Mouse (Mus musculus): ENCODE results near the gene Htr1f. TPM values are rescaled to one million over a fixed set of nuclear protein-coding genes. Genes with fewer than 3 reads are reported as not detected.
A peak's percentile ranks its signal among the peaks of the same experiment; 100 is the strongest.

The Htr1f gene
- polyA plus RNA-seq (2014; fragmentation: Nextera tagmentation; extraction: Ambion mirVana), result not detected in 2 replicates

GRCm38 (mm10) chr16:65105184-65105931 is at the start of gene Htr1f:
TSS of gene Htr1f (minus strand) at chr16:65105854.
- DNase-seq (peak; percentile 52), ATAC-seq (ENCODE audit: insufficient read depth) (peak; percentile 65; the same call in 1 of the 2 replicates)
- peak within 1 kb of the TSS; percentile 23; the same call in 1 of the 2 replicates for H3K9ac ChIP-seq
- 3% methylated on average over 40 of the region's 41 CpGs for WGBS
- H3K4me3 ChIP-seq (ENCODE audit: low read depth, low read length), result peak within 1 kb of the TSS; percentile 31
- H3K27me3 ChIP-seq (ENCODE audit: insufficient read depth, low read length), result peaks cover 17% of the 10 kb centered on the region; the same call in 1 of the 2 replicates
- no peak for TF ChIP-seq CTCF (IDR thresholded peaks at IDR 0.05; ENCODE audit: low read depth)
- H3K4me1 ChIP-seq (ENCODE audit: insufficient read depth), result no peaks in the 10 kb centered on the region
- H3K36me3 ChIP-seq (ENCODE audit: insufficient read depth), result no peaks in the 10 kb centered on the region
- H3K4me2 ChIP-seq, result peak within 1 kb of the TSS; percentile 72
- H3K9me3 ChIP-seq (ENCODE audit: low read depth, low read length), result no peaks in the 10 kb centered on the region
- no peak within 1 kb of the TSS for H3K27ac ChIP-seq (ENCODE audit: low read depth)

- Histone ChIP-seq H3K4me1 (ENCODE audit: insufficient read depth) (no peaks in the 10 kb centered on the region), H3K9me3 (ENCODE audit: low read depth, low read length) (no peaks in the 10 kb centered on the region), H3K9ac (no peak overlapping the region), H3K4me3 (ENCODE audit: low read depth, low read length) (no peak overlapping the region), H3K27ac (ENCODE audit: low read depth) (no peak overlapping the region), H3K4me2 (no peak overlapping the region), H3K27me3 (ENCODE audit: insufficient read depth, low read length) (no peaks in the 10 kb centered on the region), H3K36me3 (ENCODE audit: insufficient read depth) (no peaks in the 10 kb centered on the region)
- no peak for ATAC-seq (ENCODE audit: insufficient read depth)
- WGBS, result 58% methylated on average over 2 of the region's 2 CpGs
- no peak for DNase-seq
- no peak for TF ChIP-seq CTCF (IDR thresholded peaks at IDR 0.05; ENCODE audit: low read depth)
Observed at GRCm38 (mm10) chr16:65139771-65140170, 34.1 kb upstream of the Htr1f start.

- H3K4me3 ChIP-seq (ENCODE audit: low read depth, low read length), result no peak overlapping the region
- H3K27me3 ChIP-seq (ENCODE audit: insufficient read depth, low read length), result no peaks in the 10 kb centered on the region
- DNase-seq, result no peak
- TF ChIP-seq CTCF (IDR thresholded peaks at IDR 0.05; ENCODE audit: low read depth), result no peak
- H3K27ac ChIP-seq (ENCODE audit: low read depth), result no peak overlapping the region
- WGBS, result 69% methylated on average over 2 of the region's 2 CpGs
- no peaks in the 10 kb centered on the region for H3K36me3 ChIP-seq (ENCODE audit: insufficient read depth)
- H3K9me3 ChIP-seq (ENCODE audit: low read depth, low read length), result no peaks in the 10 kb centered on the region
- no peak overlapping the region for H3K9ac ChIP-seq
- H3K4me2 ChIP-seq, result no peak overlapping the region
- no peaks in the 10 kb centered on the region for H3K4me1 ChIP-seq (ENCODE audit: insufficient read depth)
- no peak for ATAC-seq (ENCODE audit: insufficient read depth)
Observed at GRCm38 (mm10) chr16:65129391-65129790, 23.7 kb upstream of the Htr1f start.

- 77% methylated on average over 3 of the region's 3 CpGs for WGBS
- Histone ChIP-seq H3K27me3 (ENCODE audit: insufficient read depth, low read length) (no peaks in the 10 kb centered on the region), H3K9me3 (ENCODE audit: low read depth, low read length) (no peaks in the 10 kb centered on the region), H3K4me1 (ENCODE audit: insufficient read depth) (no peaks in the 10 kb centered on the region), H3K4me3 (ENCODE audit: low read depth, low read length) (no peak overlapping the region), H3K9ac (no peak overlapping the region), H3K36me3 (ENCODE audit: insufficient read depth) (no peaks in the 10 kb centered on the region), H3K4me2 (no peak overlapping the region), H3K27ac (ENCODE audit: low read depth) (no peak overlapping the region)
- TF ChIP-seq CTCF (IDR thresholded peaks at IDR 0.05; ENCODE audit: low read depth), result no peak
- DNase-seq (no peak), ATAC-seq (ENCODE audit: insufficient read depth) (no peak)
Observed at GRCm38 (mm10) chr16:65127846-65128245, 22.2 kb upstream of the Htr1f start.

GRCm38 (mm10) chr16:65112221-65112620 is 6.6 kb upstream of the Htr1f start:
- no peaks in the 10 kb centered on the region for H3K27me3 ChIP-seq (ENCODE audit: insufficient read depth, low read length)
- no peak overlapping the region for H3K27ac ChIP-seq (ENCODE audit: low read depth)
- H3K4me2 ChIP-seq, result no peak overlapping the region
- H3K9me3 ChIP-seq (ENCODE audit: low read depth, low read length), result no peaks in the 10 kb centered on the region
- no peak overlapping the region for H3K4me3 ChIP-seq (ENCODE audit: low read depth, low read length)
- no peak for DNase-seq
- WGBS, result 79% methylated on average over 1 of the region's 1 CpGs
- H3K4me1 ChIP-seq (ENCODE audit: insufficient read depth), result no peaks in the 10 kb centered on the region
- ATAC-seq (ENCODE audit: insufficient read depth), result no peak
- no peak for TF ChIP-seq CTCF (IDR thresholded peaks at IDR 0.05; ENCODE audit: low read depth)
- no peaks in the 10 kb centered on the region for H3K36me3 ChIP-seq (ENCODE audit: insufficient read depth)
- H3K9ac ChIP-seq, result no peak overlapping the region

- Histone ChIP-seq H3K36me3 (ENCODE audit: insufficient read depth) (no peaks in the 10 kb centered on the region), H3K27ac (ENCODE audit: low read depth) (no peak overlapping the region), H3K4me3 (ENCODE audit: low read depth, low read length) (no peak overlapping the region), H3K4me1 (ENCODE audit: insufficient read depth) (no peaks in the 10 kb centered on the region), H3K9me3 (ENCODE audit: low read depth, low read length) (no peaks in the 10 kb centered on the region), H3K4me2 (no peak overlapping the region), H3K9ac (no peak overlapping the region), H3K27me3 (ENCODE audit: insufficient read depth, low read length) (no peaks in the 10 kb centered on the region)
- no peak for TF ChIP-seq CTCF (IDR thresholded peaks at IDR 0.05; ENCODE audit: low read depth)
- DNase-seq (no peak), ATAC-seq (ENCODE audit: insufficient read depth) (no peak)
- 81% methylated on average over 5 of the region's 5 CpGs for WGBS
Observed at GRCm38 (mm10) chr16:65093552-65093951, 12.1 kb downstream of the Htr1f start.

- no peak for TF ChIP-seq CTCF (IDR thresholded peaks at IDR 0.05; ENCODE audit: low read depth)
- H3K9me3 ChIP-seq (ENCODE audit: low read depth, low read length), result no peaks in the 10 kb centered on the region
- H3K4me3 ChIP-seq (ENCODE audit: low read depth, low read length), result no peak overlapping the region
- H3K27me3 ChIP-seq (ENCODE audit: insufficient read depth, low read length), result no peaks in the 10 kb centered on the region
- H3K9ac ChIP-seq, result no peak overlapping the region
- DNase-seq (no peak), ATAC-seq (ENCODE audit: insufficient read depth) (no peak)
- no peaks in the 10 kb centered on the region for H3K36me3 ChIP-seq (ENCODE audit: insufficient read depth)
- 18% methylated on average over 2 of the region's 2 CpGs for WGBS
- no peak overlapping the region for H3K4me2 ChIP-seq
- H3K27ac ChIP-seq (ENCODE audit: low read depth), result no peak overlapping the region
- no peaks in the 10 kb centered on the region for H3K4me1 ChIP-seq (ENCODE audit: insufficient read depth)
Observed at GRCm38 (mm10) chr16:65083475-65083874, 22.2 kb downstream of the Htr1f start.
